Mouse (Mus musculus) spleen, adult 12 weeks (tissue): ENCODE data around the gene Npepl1.
A peak's percentile ranks its signal among the peaks of the same experiment; 100 is the strongest.

Source experiments
- DNase-seq: peaks from one replicate; pipeline ENCODE4 v3.0.0; 2022; ENCODE audit warnings: low spot score

Npepl1 gene

GRCm38 (mm10) chr2:174110783-174111549, 817 bp downstream of the Npepl1 start:
- DNase-seq, result peak; percentile 39

GRCm38 (mm10) chr2:174112931-174113330, 2.8 kb downstream of the Npepl1 start:
- DNase-seq, result no peak

- no peak for DNase-seq
Observed at GRCm38 (mm10) chr2:174114148-174114864, 4.2 kb downstream of the Npepl1 start.

GRCm38 (mm10) chr2:174116929-174117328, 6.8 kb downstream of the Npepl1 start:
- DNase-seq, result no peak

- DNase-seq, result no peak
Observed at GRCm38 (mm10) chr2:174118141-174118540, 8.0 kb downstream of the Npepl1 start.

GRCm38 (mm10) chr2:174119259-174119658, 9.1 kb downstream of the Npepl1 start:
- DNase-seq, result no peak

- no peak for DNase-seq
Observed at GRCm38 (mm10) chr2:174120631-174121030, 10.5 kb downstream of the Npepl1 start.

- no peak for DNase-seq
Observed at GRCm38 (mm10) chr2:174121411-174121947, 11.3 kb downstream of the Npepl1 start.

GRCm38 (mm10) chr2:174122331-174122730, 12.2 kb downstream of the Npepl1 start:
- no peak for DNase-seq

GRCm38 (mm10) chr2:174123731-174124130, 13.6 kb downstream of the Npepl1 start:
- DNase-seq, result no peak

- DNase-seq, result no peak
Observed at GRCm38 (mm10) chr2:174126522-174127375, 16.6 kb downstream of the Npepl1 start.

GRCm38 (mm10) chr2:174127376-174127713, 17.2 kb downstream of the Npepl1 start:
- DNase-seq, result no peak

GRCm38 (mm10) chr2:174128926-174129325, 18.8 kb downstream of the Npepl1 start:
- DNase-seq, result no peak

- DNase-seq, result no peak
Observed at GRCm38 (mm10) chr2:174130468-174131097, 20.4 kb downstream of the Npepl1 start.

- no peak for DNase-seq
Observed at GRCm38 (mm10) chr2:174132413-174132969, 22.3 kb downstream of the Npepl1 start.

- no peak for DNase-seq
Observed at GRCm38 (mm10) chr2:174159035-174159434, 48.9 kb downstream of the Npepl1 start.

- DNase-seq, result no peak
Observed at GRCm38 (mm10) chr2:174160461-174160860, 50.3 kb downstream of the Npepl1 start.
